Comparison of ENCODE assay signal across 8 mouse cellular contexts in genomic region chr5:130623206-130623605, GRCm38 (mm10).
DNase-seq lines count a peak whose midpoint lies in the region; ATAC-seq and TF ChIP-seq lines count a peak whose summit lies in the region.

No protein-coding gene starts in this region.

- no peak overlapping the region for H3K4me2 ChIP-seq in intestine, embryonic 14.5 days (ENCODE audit: low read length)
- H3K4me2 ChIP-seq in intestine, postnatal 0 days (replicated peaks; ENCODE audit: low read depth): no peak overlapping the region
- no peak overlapping the region for H3K4me2 ChIP-seq in hindbrain, embryonic 11.5 days (replicated peaks; ENCODE audit: low read depth, low read length)
- no peak overlapping the region for H3K4me2 ChIP-seq in limb, embryonic 11.5 days (ENCODE audit: low read depth, severe bottlenecking)

- DNase-seq in intestine, embryonic 14.5 days (ENCODE audit: low spot score): peak; percentile 53
- peak; percentile 84 for DNase-seq in cerebellum, adult 8-10 months
- DNase-seq in forelimb bud, embryonic 11.5 days (ENCODE audit: low read depth, low spot score): peak; percentile 87
- peak; percentile 38 for DNase-seq in hindbrain, embryonic 11.5 days (ENCODE audit: low spot score)
- DNase-seq in limb, embryonic 11.5 days (ENCODE audit: low spot score): peak; percentile 73
- DNase-seq in ovary, postnatal 14 days (ENCODE audit: low spot score): peak; percentile 46
- DNase-seq in frontal cortex, postnatal 25 days (ENCODE audit: low spot score in 2 of 2): no peak

- WGBS in intestine, embryonic 14.5 days: 26% methylated on average over 5 of the region's 5 CpGs
- 61% methylated on average over 5 of the region's 5 CpGs for WGBS in intestine, postnatal 0 days
- WGBS in hindbrain, embryonic 11.5 days: 46% methylated on average over 5 of the region's 5 CpGs
- WGBS in limb, embryonic 11.5 days: 10% methylated on average over 5 of the region's 5 CpGs

- peak; percentile 50; the same call in 1 of the 2 replicates for ATAC-seq in intestine, embryonic 14.5 days (replicated peaks; ENCODE audit: low FRiP score, low TSS enrichment, low read depth)
- no peak for ATAC-seq in intestine, postnatal 0 days
- no peak for ATAC-seq in hindbrain, embryonic 11.5 days (ENCODE audit: low FRiP score)
- ATAC-seq in limb, embryonic 11.5 days (ENCODE audit: insufficient number of reproducible peaks, low FRiP score, low TSS enrichment, low read depth): peak; percentile 89

- no peaks in the 10 kb centered on the region for H3K4me1 ChIP-seq in intestine, embryonic 14.5 days (replicated peaks; ENCODE audit: control insufficient read depth, insufficient read depth, low read length)
- no peaks in the 10 kb centered on the region for H3K4me1 ChIP-seq in intestine, postnatal 0 days (replicated peaks; ENCODE audit: control insufficient read depth, insufficient read depth, low read length)
- H3K4me1 ChIP-seq in hindbrain, embryonic 11.5 days (replicated peaks; ENCODE audit: control insufficient read depth, insufficient read depth, low read length): no peaks in the 10 kb centered on the region
- H3K4me1 ChIP-seq in limb, embryonic 11.5 days (ENCODE audit: control insufficient read depth, insufficient read depth, low read length): 0 out of 2 replicates have a peak, but pooled peaks cover 5% of the 10 kb centered on the region

- no peak overlapping the region for H3K9ac ChIP-seq in intestine, embryonic 14.5 days (ENCODE audit: low read length)
- H3K9ac ChIP-seq in intestine, postnatal 0 days (ENCODE audit: low read depth, low read length): no peak overlapping the region
- H3K9ac ChIP-seq in hindbrain, embryonic 11.5 days (ENCODE audit: low read depth, low read length): no peak overlapping the region
- H3K9ac ChIP-seq in limb, embryonic 11.5 days (ENCODE audit: low read length): no peak overlapping the region

- H3K27ac ChIP-seq in intestine, embryonic 14.5 days (ENCODE audit: low read depth): no peak overlapping the region
- no peak overlapping the region for H3K27ac ChIP-seq in intestine, postnatal 0 days (ENCODE audit: low read depth, low read length)
- no peak overlapping the region for H3K27ac ChIP-seq in hindbrain, embryonic 11.5 days (ENCODE audit: low read depth, low read length)
- no peak overlapping the region for H3K27ac ChIP-seq in limb, embryonic 11.5 days (replicated peaks; ENCODE audit: low read depth, low read length)

- H3K4me3 ChIP-seq in intestine, embryonic 14.5 days (ENCODE audit: low read depth, low read length): no peak overlapping the region
- no peak overlapping the region for H3K4me3 ChIP-seq in intestine, postnatal 0 days (ENCODE audit: low read depth, low read length)
- H3K4me3 ChIP-seq in hindbrain, embryonic 11.5 days (ENCODE audit: low read depth, low read length): no peak overlapping the region
- H3K4me3 ChIP-seq in limb, embryonic 11.5 days (ENCODE audit: low read depth, low read length): no peak overlapping the region

- H3K36me3 ChIP-seq in intestine, embryonic 14.5 days (ENCODE audit: control insufficient read depth, insufficient read depth, low read length): no peaks in the 10 kb centered on the region
- no peaks in the 10 kb centered on the region for H3K36me3 ChIP-seq in intestine, postnatal 0 days (ENCODE audit: control insufficient read depth, insufficient read depth)
- no peaks in the 10 kb centered on the region for H3K36me3 ChIP-seq in hindbrain, embryonic 11.5 days (ENCODE audit: control insufficient read depth, insufficient read depth, low read length)
- H3K36me3 ChIP-seq in limb, embryonic 11.5 days (ENCODE audit: control insufficient read depth, insufficient read depth, low read length): no peaks in the 10 kb centered on the region

- no peaks in the 10 kb centered on the region for H3K27me3 ChIP-seq in intestine, embryonic 14.5 days (replicated peaks; ENCODE audit: control insufficient read depth, insufficient read depth, low read length)
- H3K27me3 ChIP-seq in intestine, postnatal 0 days (replicated peaks; ENCODE audit: control insufficient read depth, insufficient read depth, low read length): no peaks in the 10 kb centered on the region
- H3K27me3 ChIP-seq in hindbrain, embryonic 11.5 days (ENCODE audit: control insufficient read depth, insufficient read depth, low read length): no peaks in the 10 kb centered on the region
- no peaks in the 10 kb centered on the region for H3K27me3 ChIP-seq in limb, embryonic 11.5 days (ENCODE audit: control insufficient read depth, insufficient read depth, low read length)

- 0 out of 2 replicates have a peak, but pooled peaks cover 3% of the 10 kb centered on the region for H3K9me3 ChIP-seq in intestine, embryonic 14.5 days (ENCODE audit: control insufficient read depth, low read length)
- no peaks in the 10 kb centered on the region for H3K9me3 ChIP-seq in intestine, postnatal 0 days (ENCODE audit: control insufficient read depth)
- no peaks in the 10 kb centered on the region for H3K9me3 ChIP-seq in hindbrain, embryonic 11.5 days (ENCODE audit: control insufficient read depth, low read length)
- H3K9me3 ChIP-seq in limb, embryonic 11.5 days (ENCODE audit: control insufficient read depth, low read length): no peaks in the 10 kb centered on the region

- TF ChIP-seq CTCF in intestine, postnatal 0 days (IDR thresholded peaks at IDR 0.05; ENCODE audit: low read depth): no peak

Comparison
In these comparisons a context has a peak if more than half of its experiments do, and no peak if none do; other contexts are left out.
1. ATAC-seq: peak in intestine, embryonic 14.5 days (single experiment) and limb, embryonic 11.5 days (single experiment); none in intestine, postnatal 0 days (single experiment) and hindbrain, embryonic 11.5 days (single experiment).
2. DNase-seq: peak in intestine, embryonic 14.5 days (single experiment), cerebellum, adult 8-10 months (single experiment), forelimb bud, embryonic 11.5 days (single experiment), hindbrain, embryonic 11.5 days (single experiment), limb, embryonic 11.5 days (single experiment) and ovary, postnatal 14 days (single experiment); none in frontal cortex, postnatal 25 days (0 of 2).